Mouse (Mus musculus) small intestine, adult 2 months (tissue): ENCODE data around the gene Gm10392. TPM values are rescaled to one million over a fixed set of nuclear protein-coding genes. Genes with fewer than 3 reads are reported as not detected.

Experiments used
- H3K27ac ChIP-seq: fragments of 200-500 bp; 2 replicates; pipeline ENCODE4 v1.5.1; 2012; ENCODE audit warnings: low read depth, low read length, control low read depth, inconsistent platforms; ENCODE audit not compliant: insufficient read depth
- H3K27me3 ChIP-seq: fragments of 200-500 bp; 2 replicates; pipeline ENCODE4 v1.6.1; 2012; ENCODE audit warnings: mild to moderate bottlenecking, moderate library complexity, low read length, inconsistent platforms; ENCODE audit not compliant: control insufficient read depth, insufficient read depth
- H3K36me3 ChIP-seq: fragments of 200-500 bp; 2 replicates; pipeline ENCODE4 v1.6.1; 2012; ENCODE audit warnings: mild to moderate bottlenecking, low read length, control low read depth, inconsistent platforms; ENCODE audit not compliant: control insufficient read depth, insufficient read depth
- H3K4me1 ChIP-seq: fragments of 200-500 bp; 2 replicates; pipeline ENCODE4 v1.6.1; 2012; ENCODE audit warnings: low read length, inconsistent platforms, mixed read lengths; ENCODE audit not compliant: control insufficient read depth, insufficient read depth, insufficient read length
- H3K4me3 ChIP-seq: fragments of 200-500 bp; 2 replicates; pipeline ENCODE4 v1.5.1; 2012; ENCODE audit warnings: low read depth, mild to moderate bottlenecking, control low read depth, inconsistent platforms, low read length, moderate library complexity
- CTCF ChIP-seq: fragments of 200-500 bp; IDR thresholded peaks from 2 replicates; pipeline ENCODE4 v1.5.1; 2012; ENCODE audit warnings: low read depth, mild to moderate bottlenecking, control low read depth, inconsistent platforms, low read length, moderate library complexity, mixed read lengths; ENCODE audit not compliant: insufficient replicate concordance, insufficient read length; ENCODE audit errors: extremely low read depth
- POLR2A ChIP-seq: fragments of 200-500 bp; IDR thresholded peaks from 2 replicates; pipeline ENCODE4 v1.6.1; 2012; ENCODE audit warnings: low read depth, mild to moderate bottlenecking, control low read depth, inconsistent platforms, low read length, moderate library complexity
- WGBS: fragments of 180-500 bp; shearing (Covaris S2); methylation state at CpG from one replicate; pipeline ENCODE4 v1.1.7; 2018; 5-methylcytosine and 5-hydroxymethylcytosine counted together
- polyA plus RNA-seq: library from polyadenylated mRNA; depleted of rRNA; stranded (reverse); fragments of >200 nt; gene quantifications from 2 replicates; pipeline ENCODE4 v1.2.3, GENCODE M21; 2012; rRNA removed

Gene Gm10392
- polyA plus RNA-seq, 1 experiment: not detected

- Histone ChIP-seq H3K27me3 (no peaks in the 10 kb centered on the region), H3K36me3 (no peaks in the 10 kb centered on the region), H3K4me3 (no peak overlapping the region), H3K4me1 (no peaks in the 10 kb centered on the region), H3K27ac (no peak overlapping the region)
- TF ChIP-seq POLR2A (no peak), CTCF (no peak)
- 53% methylated on average over 3 of the region's 3 CpGs for WGBS
Observed at GRCm38 (mm10) chr11:77483043-77483442, 36.0 kb downstream of the Gm10392 start.

DNA sequence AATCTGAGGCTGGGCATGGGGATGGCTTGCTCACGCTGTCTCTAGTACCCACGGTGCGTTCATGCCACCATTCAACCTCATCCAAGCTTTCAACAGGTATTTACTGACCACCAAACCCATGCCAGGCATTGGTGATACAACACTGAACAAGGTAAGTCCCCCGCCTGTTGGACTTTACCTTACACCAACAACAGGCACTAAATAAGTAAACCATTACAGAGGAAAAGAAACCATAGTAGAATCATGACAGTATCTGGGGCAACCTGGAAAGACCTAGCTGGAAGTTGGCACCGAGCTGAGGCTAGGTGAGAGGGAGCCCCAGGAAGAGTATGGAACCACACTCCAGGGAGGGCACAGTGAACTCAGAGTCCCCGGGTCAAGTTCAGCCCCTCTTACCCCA is 42.1 kb downstream of the Gm10392 start:
- Histone ChIP-seq H3K27me3 (no peaks in the 10 kb centered on the region), H3K36me3 (no peaks in the 10 kb centered on the region), H3K4me1 (peaks cover 13% of the 10 kb centered on the region), H3K4me3 (peak overlapping the region; percentile 10; the same call in 1 of the 2 replicates), H3K27ac (no peak overlapping the region)
- TF ChIP-seq POLR2A (no peak), CTCF (no peak)
- 34% methylated on average over 6 of the region's 6 CpGs for WGBS

DNA sequence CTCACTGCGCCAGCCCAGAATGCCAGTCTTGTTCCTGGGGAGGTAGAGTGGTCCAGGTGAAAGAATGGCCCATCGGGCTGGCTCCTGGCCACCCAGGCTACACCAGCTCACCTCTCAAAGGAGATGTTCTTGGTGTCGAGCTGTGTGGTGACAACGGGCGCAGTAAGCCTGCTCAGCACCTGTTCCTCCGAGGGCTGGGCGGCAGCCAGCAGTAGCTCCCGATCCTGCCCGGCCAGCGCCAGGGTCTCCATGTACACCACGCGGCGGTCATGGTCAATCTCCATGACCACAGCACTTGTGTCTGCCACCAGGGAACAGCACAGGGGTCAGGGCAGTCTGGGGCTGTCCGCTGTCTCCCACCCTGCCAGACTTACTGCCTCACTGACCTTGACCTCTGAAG is 42.8 kb downstream of the Gm10392 start:
- TF ChIP-seq POLR2A: no peak
- no peak for TF ChIP-seq CTCF
- H3K27me3 ChIP-seq: no peaks in the 10 kb centered on the region
- no peak overlapping the region for H3K4me3 ChIP-seq
- no peaks in the 10 kb centered on the region for H3K36me3 ChIP-seq
- WGBS: 75% methylated on average over 14 of the region's 14 CpGs
- H3K4me1 ChIP-seq: peaks cover 13% of the 10 kb centered on the region
- H3K27ac ChIP-seq: no peak overlapping the region

DNA sequence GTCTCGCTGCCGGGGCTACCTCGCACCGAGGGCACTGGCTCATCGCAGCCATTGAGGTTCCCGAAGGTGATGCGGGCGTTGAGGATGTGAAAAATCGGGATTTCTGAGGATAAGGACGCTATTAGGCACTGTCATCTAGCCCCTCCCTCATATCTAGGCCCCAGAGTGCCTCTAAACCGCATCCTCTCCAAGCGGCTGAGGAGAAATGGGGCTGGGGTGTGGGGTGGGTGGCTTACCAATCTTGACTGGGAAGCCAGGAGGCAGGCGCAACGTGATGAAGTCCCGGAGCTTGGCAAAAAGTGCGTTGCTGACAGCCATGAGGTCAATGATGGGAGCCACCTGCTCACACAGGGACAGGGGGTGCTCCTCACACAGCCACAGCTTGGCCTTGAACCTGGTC is 46.2 kb downstream of the Gm10392 start:
- H3K27me3 ChIP-seq: no peaks in the 10 kb centered on the region
- no peaks in the 10 kb centered on the region; the same call in 1 of the 2 replicates for H3K36me3 ChIP-seq
- peaks cover 14% of the 10 kb centered on the region for H3K4me1 ChIP-seq
- WGBS: 91% methylated on average over 16 of the region's 16 CpGs
- no peak overlapping the region for H3K27ac ChIP-seq
- H3K4me3 ChIP-seq: no peak overlapping the region
- TF ChIP-seq POLR2A (no peak), CTCF (no peak)

GRCm38 (mm10) chr11:77471407-77471806 is 47.6 kb downstream of the Gm10392 start:
- no peak for TF ChIP-seq CTCF
- no peak for TF ChIP-seq POLR2A

GRCm38 (mm10) chr11:77468397-77468796 is 50.6 kb downstream of the Gm10392 start:
- WGBS: 89% methylated on average over 9 of the region's 9 CpGs

More at GRCm38 (mm10) chr11:77471407-77471806, 47.6 kb downstream of the Gm10392 start:
- 0 out of 2 replicates have a peak, but pooled peaks cover 5% of the 10 kb centered on the region for H3K27me3 ChIP-seq
- peaks cover 9% of the 10 kb centered on the region for H3K4me1 ChIP-seq
- no peak overlapping the region for H3K4me3 ChIP-seq
- H3K36me3 ChIP-seq: no peaks in the 10 kb centered on the region; the same call in 1 of the 2 replicates
- 91% methylated on average over 29 of the region's 29 CpGs for WGBS
- H3K27ac ChIP-seq: no peak overlapping the region

GRCm38 (mm10) chr11:77467784-77468183 is 51.2 kb downstream of the Gm10392 start:
- Histone ChIP-seq H3K4me1 (peaks cover 7% of the 10 kb centered on the region), H3K4me3 (peak overlapping the region; percentile 24), H3K27me3 (peaks cover 8% of the 10 kb centered on the region; the same call in 1 of the 2 replicates), H3K36me3 (no peaks in the 10 kb centered on the region; the same call in 1 of the 2 replicates), H3K27ac (no peak overlapping the region)
- WGBS: 11% methylated on average over 20 of the region's 20 CpGs
- TF ChIP-seq CTCF (peak; percentile 78), POLR2A (no peak)

More at GRCm38 (mm10) chr11:77468397-77468796, 50.6 kb downstream of the Gm10392 start:
- no peak for TF ChIP-seq CTCF
- no peak for TF ChIP-seq POLR2A
- Histone ChIP-seq H3K36me3 (no peaks in the 10 kb centered on the region; the same call in 1 of the 2 replicates), H3K4me3 (no peak overlapping the region), H3K27me3 (0 out of 2 replicates have a peak, but pooled peaks cover 5% of the 10 kb centered on the region), H3K4me1 (peaks cover 6% of the 10 kb centered on the region), H3K27ac (no peak overlapping the region)

GRCm38 (mm10) chr11:77467157-77467556 is 51.8 kb downstream of the Gm10392 start:
- Histone ChIP-seq H3K27ac (no peak overlapping the region), H3K36me3 (no peaks in the 10 kb centered on the region; the same call in 1 of the 2 replicates), H3K27me3 (peaks cover 13% of the 10 kb centered on the region), H3K4me3 (peak overlapping the region; percentile 26), H3K4me1 (peaks cover 10% of the 10 kb centered on the region)
- WGBS: 4% methylated on average over 25 of the region's 25 CpGs
- TF ChIP-seq CTCF (peak; percentile 64), POLR2A (no peak)

Other genes starting within 250 kb of the Gm10392 start
- 0.33 and 0.70 TPM in 2 replicates for gene Coro6, start 56.8 kb downstream of the Gm10392 start, polyA plus RNA-seq
- 9.2 and 12.0 TPM in 2 replicates for gene Ankrd13b, start 29.5 kb downstream of the Gm10392 start, polyA plus RNA-seq
- 50.0 and 119 TPM in 2 replicates for gene Git1, start 25.6 kb downstream of the Gm10392 start, polyA plus RNA-seq
- gene Abhd15, start 4.1 kb downstream of the Gm10392 start, polyA plus RNA-seq: 2.7 and 3.7 TPM in 2 replicates
- gene Trp53i13, start 3.2 kb downstream of the Gm10392 start, polyA plus RNA-seq: 15.2 and 46.8 TPM in 2 replicates
- 0.80 and 1.7 TPM in 2 replicates for gene Taok1, start 88.6 kb upstream of the Gm10392 start, polyA plus RNA-seq
- gene Nufip2, start 167.0 kb upstream of the Gm10392 start, polyA plus RNA-seq: 5.4 and 11.8 TPM in 2 replicates
- not detected in 2 replicates for gene Cryba1, start 206.1 kb upstream of the Gm10392 start, polyA plus RNA-seq
- gene Myo18a, start 244.0 kb upstream of the Gm10392 start, polyA plus RNA-seq: 66.4 and 149 TPM in 2 replicates